Mouse (Mus musculus): ENCODE results near the gene Tex29. TPM values are rescaled to one million over a fixed set of nuclear protein-coding genes. Genes with fewer than 3 reads are reported as not detected.
A peak's percentile ranks its signal among the peaks of the same experiment; 100 is the strongest.
"Not testable (repeated sequence)": the region's sequence is repeated elsewhere in the genome, so short reads cannot be mapped to it uniquely, and the experiment has no call there.

Gene Tex29
- polyA plus RNA-seq, 1 experiment from 2014 or later = 0.32 TPM

DNA sequence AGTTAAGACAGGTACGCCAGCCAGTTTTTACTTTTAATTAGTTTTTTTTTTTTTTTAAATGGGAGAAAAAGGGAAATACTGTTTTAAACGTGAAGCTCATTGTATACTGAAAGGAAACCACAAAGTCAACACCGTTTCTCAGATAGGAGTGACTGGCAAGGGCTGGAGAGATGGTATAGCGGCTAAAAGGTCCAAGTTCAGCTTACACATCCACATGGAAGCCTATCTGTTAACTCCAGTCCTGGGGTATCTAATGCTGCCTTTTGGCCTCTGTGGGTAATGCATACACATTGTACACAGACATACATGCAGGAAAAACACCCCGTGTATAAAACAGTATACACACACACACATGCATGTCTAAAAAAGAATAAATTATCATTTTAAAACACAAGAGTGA lies 8.3 kb upstream of the Tex29 start:
- ATAC-seq (ENCODE audit: low FRiP score, low read depth) = no peak
- Histone ChIP-seq H3K4me1 (replicated peaks) (peaks cover 28% of the 10 kb centered on the region), H3K27me3 (no peaks in the 10 kb centered on the region), H3K4me2 (no peak overlapping the region), H3K4me3 (no peak overlapping the region), H3K9me3 (no peaks in the 10 kb centered on the region), H3K27ac (replicated peaks) (no peak overlapping the region), H3K9ac (no peak overlapping the region), H3K36me3 (peaks cover 30% of the 10 kb centered on the region)
- WGBS = 88% methylated on average over 5 of the region's 5 CpGs

DNA sequence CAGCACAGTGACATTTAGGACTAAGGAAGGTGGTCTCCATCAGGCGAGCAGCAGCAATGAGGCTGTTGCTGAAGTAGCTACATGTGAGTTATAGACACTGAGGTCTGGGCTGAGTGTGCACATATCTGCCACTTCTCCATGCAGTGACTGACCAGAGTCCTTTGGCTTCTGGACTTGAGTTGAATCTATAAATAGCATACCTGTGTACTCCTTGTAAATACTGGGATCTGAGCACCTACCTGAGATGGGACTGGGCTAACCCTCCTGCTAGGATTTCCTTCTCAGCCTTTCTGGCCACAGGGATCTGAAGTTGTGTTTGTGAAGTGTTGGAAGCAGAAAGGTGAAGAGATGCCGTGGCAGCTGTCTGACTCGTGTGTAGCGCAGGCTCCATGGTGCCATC lies 7.1 kb upstream of the Tex29 start:
- H3K9me3 ChIP-seq = no peaks in the 10 kb centered on the region
- 91% methylated on average over 4 of the region's 4 CpGs for WGBS
- peaks cover 22% of the 10 kb centered on the region for H3K4me1 ChIP-seq (replicated peaks)
- peaks cover 28% of the 10 kb centered on the region for H3K36me3 ChIP-seq
- no peaks in the 10 kb centered on the region for H3K27me3 ChIP-seq
- H3K4me2 ChIP-seq = no peak overlapping the region
- H3K27ac ChIP-seq (replicated peaks) = no peak overlapping the region
- no peak overlapping the region for H3K4me3 ChIP-seq
- no peak overlapping the region for H3K9ac ChIP-seq
- ATAC-seq (ENCODE audit: low FRiP score, low read depth) = no peak

DNA sequence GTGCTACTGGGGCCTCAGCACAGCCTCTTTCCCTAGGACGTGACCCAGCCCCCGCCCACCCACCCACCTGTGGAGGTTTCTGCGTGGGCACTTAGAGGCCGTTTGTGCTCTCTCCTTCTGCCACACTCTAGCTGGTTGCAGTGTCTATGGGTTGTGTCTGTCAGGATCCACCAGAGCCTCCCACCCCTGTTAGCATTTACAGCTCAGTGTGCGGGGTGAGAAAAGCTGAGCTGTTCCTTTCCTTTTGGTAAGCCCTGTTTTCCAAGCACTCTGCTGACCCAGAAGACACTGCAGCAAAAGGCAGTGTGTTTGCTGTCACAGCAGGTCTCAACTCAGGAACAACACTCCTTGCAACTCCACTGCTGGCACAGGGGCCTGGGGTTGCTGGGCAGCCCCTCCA lies 6.1 kb upstream of the Tex29 start:
- ATAC-seq (ENCODE audit: low FRiP score, low read depth) = no peak
- Histone ChIP-seq H3K4me2 (no peak overlapping the region), H3K27ac (replicated peaks) (no peak overlapping the region), H3K4me1 (replicated peaks) (peaks cover 24% of the 10 kb centered on the region), H3K27me3 (no peaks in the 10 kb centered on the region), H3K36me3 (peaks cover 28% of the 10 kb centered on the region), H3K9me3 (no peaks in the 10 kb centered on the region), H3K9ac (no peak overlapping the region), H3K4me3 (no peak overlapping the region)
- WGBS = 84% methylated on average over 5 of the region's 5 CpGs

DNA sequence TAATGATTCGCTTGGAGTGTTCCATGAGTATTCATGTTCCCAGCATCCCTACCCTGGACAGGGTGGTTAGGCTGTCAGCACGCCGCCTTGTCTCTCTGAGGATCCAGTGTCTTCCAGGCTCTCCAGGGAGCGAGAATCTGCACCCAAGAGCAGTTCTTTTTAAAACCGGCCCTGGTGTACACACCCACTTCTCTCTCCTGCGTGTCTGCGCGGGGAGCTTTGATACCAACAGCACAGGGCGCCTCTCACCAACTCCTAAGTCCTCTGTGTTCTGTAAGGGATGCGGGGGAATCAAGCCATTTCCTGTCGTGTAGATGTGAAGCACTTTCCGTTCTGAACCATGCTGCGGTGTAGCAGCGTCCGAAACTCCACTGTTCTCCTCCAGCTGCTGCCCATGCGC lies 5.6 kb upstream of the Tex29 start:
- WGBS = 90% methylated on average over 16 of the region's 16 CpGs
- ATAC-seq (ENCODE audit: low FRiP score, low read depth) = no peak
- Histone ChIP-seq H3K4me3 (no peak overlapping the region), H3K9me3 (no peaks in the 10 kb centered on the region), H3K36me3 (peaks cover 28% of the 10 kb centered on the region), H3K4me2 (no peak overlapping the region), H3K4me1 (replicated peaks) (peaks cover 23% of the 10 kb centered on the region), H3K27me3 (no peaks in the 10 kb centered on the region), H3K9ac (no peak overlapping the region), H3K27ac (replicated peaks) (no peak overlapping the region)

DNA sequence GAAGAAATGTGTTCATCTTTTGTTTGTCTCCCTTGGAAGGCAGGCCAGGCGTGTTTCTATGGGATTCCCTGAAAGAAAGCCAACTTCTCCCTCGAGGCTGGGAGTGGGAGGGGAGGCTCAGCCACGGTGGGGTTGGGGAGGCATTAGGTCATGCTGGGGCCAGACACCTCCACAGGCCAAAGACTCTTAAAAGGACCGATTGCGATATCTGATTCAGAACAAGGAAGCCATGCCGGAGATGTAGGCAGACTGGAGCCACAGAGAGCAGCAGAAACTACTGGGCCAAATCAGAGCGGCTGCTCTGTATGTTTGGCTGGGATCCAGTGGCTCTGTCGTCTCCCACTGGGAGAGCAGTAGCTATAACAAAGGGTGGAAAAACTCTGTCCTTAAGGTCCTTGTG lies 1.3 kb downstream of the Tex29 start:
- Histone ChIP-seq H3K4me2 (peak overlapping the region; percentile 25; the same call in 1 of the 2 replicates), H3K27me3 (no peaks in the 10 kb centered on the region), H3K9me3 (no peaks in the 10 kb centered on the region), H3K4me3 (no peak overlapping the region), H3K9ac (no peak overlapping the region), H3K4me1 (replicated peaks) (peaks cover 32% of the 10 kb centered on the region), H3K36me3 (no peaks in the 10 kb centered on the region), H3K27ac (replicated peaks) (peak overlapping the region; percentile 58)
- 9% methylated on average over 8 of the region's 8 CpGs for WGBS
- ATAC-seq (ENCODE audit: low FRiP score, low read depth) = 0 out of 2 replicates have a peak, but pooled peaks have one; percentile 9

DNA sequence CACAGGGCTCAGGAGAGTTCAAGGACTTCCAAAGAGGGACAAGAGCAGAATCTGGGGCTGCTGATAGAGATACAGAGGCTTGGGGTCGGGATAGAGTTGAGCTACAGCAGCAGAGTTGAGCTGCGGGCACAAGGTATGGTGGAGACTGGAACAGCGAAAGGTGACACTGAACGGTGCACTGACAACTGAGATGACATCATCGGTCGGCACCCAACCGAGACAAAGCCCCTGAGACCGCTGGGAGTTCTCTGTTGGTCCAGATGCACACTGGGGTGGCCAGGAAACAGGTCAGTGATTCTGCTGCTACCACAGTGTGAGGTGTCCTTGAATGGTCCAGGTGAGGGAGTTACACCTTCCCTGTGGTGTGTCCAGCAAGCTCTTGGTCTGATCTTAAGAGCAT lies 2.5 kb downstream of the Tex29 start:
- H3K9ac ChIP-seq = no peak overlapping the region
- ATAC-seq (ENCODE audit: low FRiP score, low read depth) = 0 out of 2 replicates have a peak, but pooled peaks have one; percentile 12
- WGBS = 88% methylated on average over 8 of the region's 8 CpGs
- H3K27ac ChIP-seq (replicated peaks) = no peak overlapping the region
- H3K36me3 ChIP-seq = no peaks in the 10 kb centered on the region
- H3K4me3 ChIP-seq = no peak overlapping the region
- peaks cover 32% of the 10 kb centered on the region for H3K4me1 ChIP-seq (replicated peaks)
- H3K4me2 ChIP-seq = no peak overlapping the region
- no peaks in the 10 kb centered on the region for H3K27me3 ChIP-seq
- H3K9me3 ChIP-seq = no peaks in the 10 kb centered on the region

DNA sequence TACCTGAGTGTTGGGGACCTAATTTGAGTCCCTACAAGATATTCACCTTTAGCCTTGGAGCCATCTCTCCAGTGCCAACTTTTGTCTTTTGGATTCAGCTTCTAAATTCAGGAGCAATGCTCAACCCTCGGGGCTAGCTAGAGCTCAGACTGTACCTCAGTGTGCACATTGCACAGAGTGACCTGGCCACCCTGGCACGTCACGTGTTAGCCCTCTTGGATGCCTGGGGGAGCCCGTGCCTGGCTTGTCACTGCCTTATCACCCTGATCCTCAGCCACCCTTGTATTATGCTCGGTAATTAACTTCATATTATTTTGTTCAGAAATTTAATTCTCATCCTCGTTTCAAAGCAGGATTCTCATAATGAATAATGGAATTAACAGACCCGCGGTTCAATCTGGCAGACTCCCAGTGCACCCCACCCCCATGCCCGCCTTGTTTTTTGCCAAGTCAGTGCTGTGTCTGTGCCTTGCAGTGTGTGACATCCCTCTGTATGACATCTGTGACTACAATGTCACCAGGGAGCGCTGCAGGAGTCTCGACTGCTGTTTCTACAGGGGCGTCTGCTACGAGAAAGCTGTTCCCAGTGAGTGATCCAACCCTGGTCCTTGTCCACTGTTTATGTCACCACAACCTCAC lies 3.5 kb downstream of the Tex29 start:
- peak; percentile 63 for ATAC-seq (ENCODE audit: low FRiP score, low read depth)
- Histone ChIP-seq H3K27me3 (no peaks in the 10 kb centered on the region), H3K4me3 (no peak overlapping the region), H3K4me2 (no peak overlapping the region), H3K9ac (no peak overlapping the region), H3K4me1 (replicated peaks) (peaks cover 32% of the 10 kb centered on the region), H3K36me3 (no peaks in the 10 kb centered on the region), H3K27ac (replicated peaks) (no peak overlapping the region), H3K9me3 (no peaks in the 10 kb centered on the region)
- WGBS = 48% methylated on average over 13 of the region's 13 CpGs

DNA sequence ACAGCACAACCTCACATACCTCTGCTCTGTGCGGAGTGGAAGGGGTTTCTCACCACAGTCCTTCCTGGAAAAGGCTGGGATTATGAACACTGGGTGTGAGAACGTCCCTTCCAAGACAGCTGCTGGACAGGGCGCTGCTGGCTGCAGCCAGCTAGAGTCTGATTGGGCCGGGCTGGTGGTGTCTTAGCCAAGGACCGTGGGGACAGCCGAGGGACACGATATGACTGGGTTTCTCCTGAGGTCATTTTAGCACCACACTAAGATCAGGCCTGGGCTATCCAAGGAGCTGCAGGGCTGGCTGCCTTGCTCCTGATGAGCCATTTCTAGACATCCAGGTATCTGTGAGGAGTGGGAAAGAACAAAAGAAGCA lies 4.0 kb downstream of the Tex29 start:
- H3K9me3 ChIP-seq = no peaks in the 10 kb centered on the region
- H3K4me1 ChIP-seq (replicated peaks) = peaks cover 30% of the 10 kb centered on the region
- H3K27ac ChIP-seq (replicated peaks) = no peak overlapping the region
- no peaks in the 10 kb centered on the region for H3K27me3 ChIP-seq
- no peaks in the 10 kb centered on the region for H3K36me3 ChIP-seq
- no peak overlapping the region for H3K4me2 ChIP-seq
- no peak for ATAC-seq (ENCODE audit: low FRiP score, low read depth)
- H3K4me3 ChIP-seq = no peak overlapping the region
- WGBS = 68% methylated on average over 7 of the region's 7 CpGs
- no peak overlapping the region for H3K9ac ChIP-seq

DNA sequence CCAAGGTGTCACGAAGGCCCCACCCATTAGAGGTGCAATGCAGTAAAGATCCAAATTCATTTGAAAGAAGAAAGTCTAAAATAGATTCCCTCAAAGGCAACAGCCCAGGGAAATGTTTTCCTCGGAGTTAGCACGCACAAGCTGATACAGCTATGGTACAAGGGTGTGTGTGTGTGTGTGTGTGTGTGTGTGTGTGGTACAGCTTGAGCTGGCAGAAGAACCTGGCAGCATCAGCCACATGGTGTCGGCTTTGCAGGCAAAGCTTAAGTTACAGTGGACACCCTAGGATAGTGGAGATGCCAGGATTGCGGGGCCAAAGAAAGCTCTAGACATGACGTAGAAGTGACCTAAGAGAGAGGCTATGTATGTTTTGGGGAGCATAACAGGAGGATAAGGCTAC lies 6.5 kb downstream of the Tex29 start:
- H3K4me2 ChIP-seq = no peak overlapping the region
- H3K27me3 ChIP-seq = no peaks in the 10 kb centered on the region
- WGBS = 92% methylated on average over 6 of the region's 6 CpGs
- H3K9ac ChIP-seq = no peak overlapping the region
- peaks cover 11% of the 10 kb centered on the region for H3K4me1 ChIP-seq (replicated peaks)
- ATAC-seq (ENCODE audit: low FRiP score, low read depth) = no peak
- H3K4me3 ChIP-seq = no peak overlapping the region
- H3K9me3 ChIP-seq = no peaks in the 10 kb centered on the region
- no peak overlapping the region for H3K27ac ChIP-seq (replicated peaks)
- H3K36me3 ChIP-seq = no peaks in the 10 kb centered on the region

DNA sequence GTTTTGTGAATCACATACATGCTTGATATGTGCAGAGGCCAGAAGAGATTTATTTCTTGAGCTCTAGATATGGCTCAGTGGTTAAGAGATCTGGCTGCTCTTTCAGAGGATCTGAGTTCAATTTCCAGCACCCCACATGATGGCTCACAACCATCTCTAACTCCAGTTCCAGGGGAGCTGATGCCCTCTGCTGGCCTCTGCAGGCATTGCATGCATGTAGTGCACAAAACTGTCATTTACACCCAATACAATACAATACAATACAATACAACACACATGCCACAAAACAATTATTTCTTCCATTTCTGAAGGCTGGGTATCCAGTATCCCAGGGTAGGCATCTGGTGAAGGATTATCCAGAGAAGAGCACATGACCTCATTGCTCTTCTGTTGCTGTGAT lies 27.6 kb downstream of the Tex29 start:
- Histone ChIP-seq H3K4me1 (replicated peaks) (no peaks in the 10 kb centered on the region), H3K4me2 (no peak overlapping the region), H3K9me3 (no peaks in the 10 kb centered on the region), H3K9ac (no peak overlapping the region), H3K4me3 (no peak overlapping the region), H3K27ac (replicated peaks) (no peak overlapping the region), H3K27me3 (no peaks in the 10 kb centered on the region), H3K36me3 (no peaks in the 10 kb centered on the region)
- ATAC-seq (ENCODE audit: low FRiP score, low read depth) = no peak

DNA sequence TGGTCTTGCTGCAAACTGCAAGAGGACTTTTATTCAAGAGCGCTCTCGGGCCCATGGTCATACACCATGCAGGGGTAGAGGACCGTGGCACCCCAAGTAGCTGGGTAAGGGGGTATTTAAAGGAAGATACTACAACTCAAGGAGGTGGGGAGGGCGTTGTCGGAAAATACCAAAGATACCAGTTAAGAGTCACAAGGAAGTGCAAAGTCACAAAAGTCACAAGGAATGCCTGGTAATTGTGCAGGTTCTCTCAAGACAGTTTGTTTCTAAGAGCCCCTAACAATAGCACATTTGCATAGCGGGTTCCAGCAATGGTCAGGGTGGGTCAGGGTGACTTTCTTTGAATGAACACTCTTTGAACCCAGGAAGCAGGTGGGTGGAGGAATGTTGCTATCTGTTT lies 34.0 kb downstream of the Tex29 start:
- H3K4me1 ChIP-seq (replicated peaks); H3K27ac ChIP-seq (replicated peaks); H3K27me3 ChIP-seq; H3K9me3 ChIP-seq; H3K9ac ChIP-seq; H3K4me3 ChIP-seq; ATAC-seq (ENCODE audit: low FRiP score, low read depth); H3K4me2 ChIP-seq; H3K36me3 ChIP-seq: not testable (repeated sequence)
- 93% methylated on average over 6 of the region's 6 CpGs for WGBS

DNA sequence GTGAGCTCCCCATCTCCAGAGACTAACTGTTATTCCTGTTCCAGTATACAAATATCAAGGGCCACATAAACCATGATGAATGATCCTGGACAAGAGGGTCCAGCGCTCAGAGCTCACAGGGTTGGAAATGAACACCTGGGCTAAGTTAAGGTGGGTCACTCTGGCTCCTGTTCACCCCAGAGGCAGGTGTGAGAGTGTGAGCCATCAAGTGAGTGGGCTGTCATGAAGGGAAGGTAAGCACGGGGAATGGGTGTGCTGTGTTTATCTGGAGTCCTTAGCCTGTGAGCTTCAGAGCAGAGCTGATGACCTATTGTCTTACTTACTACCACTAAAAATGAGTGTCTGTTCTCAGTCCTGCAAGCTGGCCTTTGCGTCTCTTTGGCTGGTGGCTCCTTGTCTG lies 44.4 kb downstream of the Tex29 start:
- H3K4me2 ChIP-seq = no peak overlapping the region
- over 99% methylated on average over 3 of the region's 3 CpGs for WGBS
- H3K9ac ChIP-seq = no peak overlapping the region
- ATAC-seq (ENCODE audit: low FRiP score, low read depth) = no peak
- H3K36me3 ChIP-seq = no peaks in the 10 kb centered on the region
- H3K4me1 ChIP-seq (replicated peaks) = peaks cover 19% of the 10 kb centered on the region
- no peaks in the 10 kb centered on the region for H3K9me3 ChIP-seq
- no peak overlapping the region for H3K27ac ChIP-seq (replicated peaks)
- H3K4me3 ChIP-seq = no peak overlapping the region
- no peaks in the 10 kb centered on the region for H3K27me3 ChIP-seq
